Mouse (Mus musculus): ENCODE results near the gene Gm28372. TPM values are rescaled to one million over a fixed set of nuclear protein-coding genes. Genes with fewer than 3 reads are reported as not detected.

The Gm28372 gene
- total RNA-seq, 1 experiment from 2014 or later = not detected

DNA sequence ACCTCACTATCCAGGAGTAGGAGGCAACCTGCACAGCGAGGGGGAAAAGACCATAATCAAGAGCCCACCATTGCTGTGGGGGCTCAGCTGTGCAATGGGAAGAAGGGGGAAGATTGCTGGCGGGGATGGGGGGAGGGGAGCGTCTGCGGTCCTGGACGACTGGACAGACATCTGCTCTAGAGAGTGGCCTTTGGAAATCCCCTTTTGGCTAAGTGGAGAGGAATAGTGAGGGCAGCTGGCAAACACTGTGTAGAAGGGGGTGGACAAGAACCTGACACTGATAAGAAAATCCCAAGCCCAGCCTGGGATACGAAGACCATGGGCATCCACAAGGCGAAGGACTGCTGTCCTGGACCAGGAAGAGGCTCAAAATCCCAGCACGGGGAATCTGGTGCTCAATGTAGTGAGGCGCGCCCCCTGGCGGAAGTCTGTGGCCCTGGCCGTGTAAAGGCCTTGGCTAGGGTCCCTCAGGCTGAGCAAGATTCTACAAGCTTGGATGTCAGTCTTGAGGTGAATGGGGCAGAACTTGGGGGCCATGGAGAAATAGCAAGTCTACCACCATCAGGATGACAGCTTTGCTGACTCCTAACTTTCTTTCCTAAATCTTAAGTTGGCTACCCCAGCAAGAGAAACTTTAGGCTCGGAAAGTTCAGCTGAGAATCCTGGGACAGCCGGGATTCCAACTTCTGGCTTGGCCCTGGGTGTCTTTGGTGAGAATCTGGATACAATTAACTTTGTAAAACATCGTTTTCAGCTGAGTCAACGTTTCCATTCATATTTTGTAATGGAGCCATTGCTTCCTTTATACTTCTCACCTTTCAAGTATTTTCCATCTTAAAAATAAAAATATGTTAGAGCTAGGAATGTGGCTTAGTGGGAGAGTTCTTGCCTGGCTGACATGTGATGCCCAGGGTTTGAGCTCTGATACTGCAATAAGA lies 6.8 kb downstream of the Gm28372 start:
- peak; percentile 93 for DNase-seq

DNA sequence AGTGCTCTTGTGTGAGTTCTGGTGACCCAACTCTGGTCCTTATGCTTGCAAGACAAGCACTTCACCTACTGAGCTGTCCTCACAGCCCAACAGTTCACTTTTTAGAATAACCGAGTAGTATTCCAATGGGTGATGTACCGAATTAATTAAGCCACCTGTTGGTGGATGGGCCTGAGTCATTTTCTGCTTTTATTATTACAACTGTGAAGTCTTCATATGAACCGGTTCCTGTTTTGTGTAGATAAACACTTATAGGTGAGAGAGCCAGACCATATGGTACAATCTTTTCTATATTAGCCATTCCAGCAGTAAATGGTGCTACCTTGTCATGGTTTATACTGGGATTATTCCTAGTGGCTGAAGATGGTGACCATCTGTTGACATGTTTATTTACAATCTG lies 7.7 kb downstream of the Gm28372 start:
- DNase-seq = no peak

DNA sequence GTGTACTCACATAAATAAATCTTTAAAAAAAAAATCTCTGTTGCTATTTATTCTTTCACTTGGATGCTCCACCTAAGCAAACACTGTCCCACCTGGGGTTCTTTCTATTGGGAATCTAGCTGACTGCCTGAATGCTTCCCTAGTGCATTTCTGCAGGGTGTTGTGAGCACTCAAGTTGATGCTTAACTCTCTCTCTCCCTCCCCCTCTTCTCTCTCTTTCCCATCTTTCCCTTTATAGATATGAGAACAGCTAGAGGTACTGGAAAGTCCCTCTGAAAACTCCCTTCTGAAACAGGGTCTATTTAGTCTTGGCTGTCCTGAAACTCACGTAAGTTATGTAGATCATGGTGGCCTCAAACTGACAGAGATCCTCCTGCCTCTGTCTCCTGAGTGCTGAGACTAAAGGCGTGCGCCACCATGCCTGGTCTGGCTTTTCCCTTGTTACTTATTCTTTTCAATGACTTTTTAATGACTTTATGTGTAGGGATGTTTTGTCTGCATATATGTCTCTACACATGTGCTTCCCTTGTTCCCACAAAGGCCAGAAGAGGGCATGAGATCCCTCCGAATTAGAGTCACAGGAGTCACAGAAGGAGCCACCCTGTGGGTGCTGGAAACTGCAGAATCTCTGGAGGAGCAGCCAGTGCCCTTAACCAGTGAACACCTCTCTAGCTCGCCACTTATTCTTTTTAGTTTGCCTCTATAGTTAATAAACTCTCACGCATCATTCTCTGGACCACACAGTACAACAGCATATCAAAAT lies 9.2 kb downstream of the Gm28372 start:
- DNase-seq = no peak

DNA sequence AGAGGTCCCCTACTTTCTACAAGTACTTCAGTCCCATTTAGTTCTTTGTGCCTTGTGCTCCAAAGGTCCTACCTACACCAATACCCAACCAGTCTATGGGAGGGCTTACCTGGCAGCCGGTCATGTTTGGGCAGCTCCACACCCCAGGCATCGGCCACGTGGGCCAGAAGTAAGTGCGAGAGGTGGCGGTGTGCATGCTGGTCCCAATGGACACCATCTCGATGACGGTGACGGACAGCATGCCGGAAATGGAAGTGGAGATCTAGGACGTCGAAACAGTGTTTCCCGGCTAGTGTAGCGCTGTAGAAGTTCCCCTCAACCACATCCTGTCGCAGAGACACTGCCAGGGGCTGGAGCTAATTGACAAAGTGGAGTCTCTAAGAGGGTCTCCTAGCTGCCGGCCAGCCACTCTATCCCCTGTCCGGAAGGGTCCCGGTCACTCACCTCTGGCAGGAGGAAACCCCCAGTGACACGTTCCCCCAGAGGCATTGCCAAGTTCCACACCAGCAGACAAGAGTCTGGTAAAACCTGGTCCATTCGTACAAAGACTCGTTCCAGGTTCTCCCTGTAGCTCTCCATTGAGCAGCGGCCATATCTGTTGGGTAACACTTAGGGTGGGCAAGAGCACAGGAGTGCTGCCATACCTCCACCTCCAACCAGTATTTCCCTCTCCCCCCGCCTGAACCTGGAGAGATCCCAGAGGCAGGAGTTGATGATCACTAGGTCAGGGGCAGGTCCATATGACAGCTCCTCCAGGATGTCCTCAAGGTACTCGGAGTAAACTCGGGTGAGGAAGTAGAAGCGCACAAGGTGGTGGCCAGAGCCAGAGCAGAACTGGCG lies 17.0 kb downstream of the Gm28372 start:
- DNase-seq = no peak

DNA sequence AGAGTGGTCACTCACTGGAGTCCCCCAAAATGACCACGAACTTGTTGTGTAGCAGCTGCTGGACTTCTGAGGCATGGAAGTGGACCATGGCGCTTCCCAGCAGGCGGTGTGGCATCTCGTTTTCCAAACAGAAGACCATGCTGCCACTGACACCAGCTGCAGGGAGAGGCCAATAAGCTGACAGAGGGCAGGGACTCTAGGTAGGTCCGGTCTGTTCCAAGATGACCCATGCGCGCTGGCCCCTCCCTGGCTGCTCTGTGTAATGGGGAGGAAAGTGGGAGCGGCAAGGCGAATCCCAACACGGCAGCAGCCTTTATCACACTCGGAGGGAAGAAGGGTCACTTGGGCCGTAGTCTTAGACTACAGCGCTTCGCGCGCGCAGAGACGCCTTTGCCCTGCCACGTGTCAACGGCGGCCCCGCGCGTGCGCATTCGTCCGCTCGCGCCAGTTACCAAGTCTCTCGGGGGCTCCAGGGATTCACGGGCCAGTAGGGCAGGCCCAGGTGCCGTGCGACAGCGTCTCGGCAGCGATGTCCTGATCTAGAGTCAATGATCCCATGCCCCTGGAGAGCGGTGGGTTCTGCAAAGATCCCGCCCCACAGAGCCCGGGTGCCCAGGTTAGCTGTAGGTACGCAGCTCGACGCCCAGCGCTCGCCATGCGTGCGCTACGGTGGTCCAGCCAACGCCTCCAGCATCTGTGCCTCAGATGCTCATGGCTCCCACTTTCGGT lies 18.5 kb downstream of the Gm28372 start:
- peak; percentile 90 for DNase-seq

DNA sequence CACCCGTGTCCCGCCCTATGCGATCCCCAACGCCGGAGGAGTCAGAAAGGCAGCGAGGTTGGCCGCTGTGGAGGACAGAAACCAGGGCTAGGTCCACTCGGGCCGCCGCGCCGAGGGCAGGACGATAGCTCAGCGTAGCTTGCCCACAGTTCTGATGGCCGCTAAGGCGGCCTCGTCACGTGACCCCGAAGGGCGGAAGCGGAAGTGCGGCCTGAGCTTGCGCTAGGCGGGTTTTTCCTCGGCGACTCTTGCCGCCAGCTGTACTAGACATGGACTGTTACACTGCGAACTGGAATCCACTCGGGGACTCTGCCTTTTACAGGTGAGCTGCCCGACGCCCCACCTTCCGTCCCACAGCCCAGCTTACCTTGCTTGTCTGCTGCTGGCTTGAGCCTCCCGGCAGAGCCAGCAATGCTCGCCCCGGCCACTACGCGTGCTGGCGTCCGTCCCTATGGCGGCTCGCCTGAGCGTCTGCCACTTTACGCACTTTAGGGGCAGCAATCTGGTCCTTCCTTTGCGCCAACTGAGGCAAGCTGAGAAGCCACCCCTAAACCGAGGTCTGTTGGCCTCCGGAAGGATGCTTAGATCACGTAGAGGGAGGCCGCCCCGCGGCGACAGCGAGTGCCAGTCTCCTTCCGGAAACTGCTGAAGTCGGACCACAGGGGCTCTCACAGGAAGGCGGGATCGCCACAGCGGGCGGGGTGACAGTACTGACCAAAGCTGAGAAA lies 19.3 kb downstream of the Gm28372 start, which contains the start of the genes Vps16 and Pced1a:
Gene Vps16 (plus strand): TSS at position 214 of the 728 bp plus-strand sequence.
Gene Pced1a (minus strand): TSS at position 576 of the 728 bp plus-strand sequence.
- peak; percentile 96 for DNase-seq

DNA sequence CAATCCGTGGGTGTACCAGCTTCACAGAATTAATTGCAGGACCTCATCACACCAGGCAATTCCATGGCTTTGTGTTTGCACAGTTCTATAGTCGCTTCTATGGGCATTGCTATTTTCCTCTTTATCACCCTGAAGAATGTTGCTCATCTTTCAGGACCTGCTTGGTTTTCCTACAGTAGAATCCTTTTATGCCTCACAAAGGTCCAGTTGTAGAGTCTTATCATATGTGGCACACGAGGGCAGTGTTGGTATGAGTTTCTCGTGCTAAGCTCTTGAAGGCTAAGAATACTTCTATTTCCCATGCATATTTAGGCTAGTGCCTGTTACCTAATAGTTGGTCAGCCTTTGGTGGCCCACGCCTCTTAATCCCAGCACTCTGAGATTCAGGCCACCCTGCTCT lies 20.1 kb downstream of the Gm28372 start:
- no peak for DNase-seq

DNA sequence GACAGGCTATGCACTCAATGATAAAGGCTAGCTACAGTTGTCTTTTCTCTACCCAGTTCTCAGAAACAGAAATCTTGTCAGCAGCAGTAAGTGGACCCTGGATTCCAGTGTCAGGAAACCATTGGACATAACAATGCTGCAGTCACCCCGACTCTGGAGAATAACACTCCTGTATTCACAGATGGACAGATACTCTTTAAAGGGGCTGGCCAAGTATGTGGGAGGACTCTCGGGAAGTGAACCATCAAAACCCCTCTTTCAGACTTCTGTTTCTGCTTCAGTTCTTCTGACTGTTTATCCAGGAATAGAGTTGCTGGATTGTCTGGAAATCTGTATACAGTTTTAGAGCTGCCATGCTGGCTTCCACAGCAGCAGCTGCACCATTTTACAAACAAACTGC lies 24.8 kb downstream of the Gm28372 start:
- no peak for DNase-seq

DNA sequence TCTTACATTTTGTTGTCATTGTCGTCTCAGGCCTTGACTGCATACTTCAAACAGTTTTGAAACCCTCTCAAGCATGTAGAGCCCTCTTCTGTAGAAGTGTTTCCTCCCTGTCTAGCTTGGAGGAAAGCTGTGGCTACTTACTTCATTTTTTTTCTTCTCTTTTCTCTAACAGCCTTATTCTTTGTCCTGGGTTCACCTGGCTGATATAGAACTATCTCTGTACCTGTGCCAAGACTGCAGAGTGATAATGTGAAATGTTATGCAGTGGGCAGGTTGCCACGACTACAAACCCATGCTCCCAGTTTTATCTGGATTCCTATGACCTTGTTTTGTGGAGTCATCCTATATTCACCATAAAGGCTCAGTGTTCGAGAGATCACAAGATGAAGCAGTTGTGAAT lies 25.4 kb downstream of the Gm28372 start:
- DNase-seq = no peak

DNA sequence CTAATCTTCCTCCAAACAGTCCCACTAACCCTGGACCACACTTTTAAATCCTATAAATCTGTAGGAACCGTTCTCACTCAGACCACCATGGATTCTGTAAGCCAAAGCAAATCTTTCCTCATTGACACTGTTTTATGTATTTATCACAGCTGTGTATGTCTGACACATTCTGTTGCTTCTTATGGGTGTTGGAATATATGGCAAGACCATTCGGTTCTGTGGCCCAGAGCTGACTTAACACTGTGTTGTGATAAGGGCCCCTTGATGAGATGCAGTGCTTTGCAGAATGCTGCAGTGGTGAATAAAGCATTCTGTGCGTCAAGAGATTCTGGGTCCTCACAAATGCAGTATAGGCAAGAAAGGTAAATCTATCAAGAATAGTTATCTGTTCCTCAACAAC lies 27.1 kb downstream of the Gm28372 start:
- DNase-seq = no peak

DNA sequence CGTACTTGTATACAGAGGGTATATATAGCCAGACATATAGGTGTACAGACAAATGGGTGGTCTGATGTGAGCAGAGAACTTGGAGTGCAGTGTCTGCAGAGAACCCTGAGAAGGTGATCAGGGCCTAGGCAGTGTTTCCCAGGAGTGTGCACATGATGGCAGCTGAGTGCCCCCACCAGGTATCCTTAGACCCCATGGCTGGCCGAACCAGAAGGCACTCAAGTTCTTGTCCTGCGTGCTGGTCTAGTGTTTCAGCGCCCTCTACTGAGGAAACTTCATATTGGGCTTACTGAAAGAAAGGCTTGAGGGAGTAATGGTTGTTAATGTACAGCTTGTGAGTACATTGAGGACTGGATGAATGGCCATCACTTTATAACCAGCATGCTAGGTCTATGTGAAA lies 28.1 kb downstream of the Gm28372 start:
- DNase-seq = peak; percentile 37

DNA sequence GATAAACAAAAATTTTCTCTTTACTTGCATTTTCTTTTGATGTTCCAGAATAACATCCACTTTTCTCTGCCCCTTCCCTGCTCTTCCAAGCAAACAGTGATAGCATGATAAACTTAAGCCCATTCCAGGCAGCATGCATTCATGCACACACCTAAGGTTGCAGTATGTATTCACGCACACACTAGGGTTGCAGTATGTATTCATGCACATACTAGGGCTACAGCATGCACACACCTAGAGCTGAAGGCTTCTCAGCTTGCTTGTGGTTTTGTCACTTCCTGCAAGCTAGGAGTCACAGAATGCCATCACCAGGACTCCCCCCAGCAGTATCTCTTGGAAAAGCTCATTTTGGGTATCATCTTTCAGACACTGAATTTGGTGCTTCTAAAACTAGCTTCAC lies 31.7 kb downstream of the Gm28372 start:
- no peak for DNase-seq

DNA sequence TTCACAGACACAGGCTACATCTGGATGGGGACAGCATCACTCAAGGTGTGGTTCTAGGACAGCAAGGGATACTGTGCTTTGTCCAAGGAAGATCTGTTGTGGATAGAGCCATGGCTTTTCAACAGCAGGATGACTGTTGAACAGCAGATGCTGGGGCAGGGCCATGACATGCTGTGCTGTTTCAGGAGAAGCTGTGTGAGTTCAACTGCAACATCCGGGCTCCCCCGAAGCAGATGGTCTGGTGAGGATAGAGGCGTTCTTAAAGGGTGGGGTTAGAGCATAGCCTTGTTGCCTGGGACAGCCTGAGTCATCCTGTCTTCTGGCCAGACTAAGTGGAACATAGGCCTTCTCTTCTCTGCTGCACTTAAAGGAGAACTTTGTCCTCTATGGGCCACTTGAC lies 33.8 kb downstream of the Gm28372 start:
- DNase-seq = no peak

DNA sequence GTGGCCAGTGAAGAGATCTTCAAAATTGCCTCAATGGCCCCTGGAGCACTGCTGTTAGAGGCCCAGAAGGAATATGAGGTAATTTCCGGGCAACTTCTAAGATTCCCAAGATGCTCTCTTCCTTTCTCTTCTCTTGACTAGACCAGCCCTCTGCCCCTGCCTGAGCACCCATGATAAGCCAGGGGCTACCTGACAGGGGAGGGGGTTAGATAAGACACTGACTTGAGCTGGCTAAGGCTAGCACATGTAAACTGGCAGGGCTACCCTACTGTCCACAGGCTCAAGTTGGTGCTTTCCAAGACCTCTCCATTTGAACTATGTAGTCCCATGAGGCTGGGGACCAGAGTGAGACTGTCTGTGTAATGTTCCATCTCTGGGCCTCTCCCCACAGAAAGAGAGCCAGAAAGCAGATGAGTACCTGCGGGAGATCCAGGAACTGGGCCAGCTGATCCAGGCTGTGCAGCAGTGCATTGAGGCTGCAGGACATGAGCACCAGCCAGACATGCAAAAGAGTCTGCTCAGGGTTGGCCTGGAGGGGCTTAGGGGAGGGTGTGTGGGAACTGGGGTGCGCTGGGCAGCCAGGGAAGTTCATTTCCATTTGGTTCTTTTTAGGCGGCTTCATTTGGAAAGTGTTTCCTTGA lies 34.9 kb downstream of the Gm28372 start:
- no peak for DNase-seq

DNA sequence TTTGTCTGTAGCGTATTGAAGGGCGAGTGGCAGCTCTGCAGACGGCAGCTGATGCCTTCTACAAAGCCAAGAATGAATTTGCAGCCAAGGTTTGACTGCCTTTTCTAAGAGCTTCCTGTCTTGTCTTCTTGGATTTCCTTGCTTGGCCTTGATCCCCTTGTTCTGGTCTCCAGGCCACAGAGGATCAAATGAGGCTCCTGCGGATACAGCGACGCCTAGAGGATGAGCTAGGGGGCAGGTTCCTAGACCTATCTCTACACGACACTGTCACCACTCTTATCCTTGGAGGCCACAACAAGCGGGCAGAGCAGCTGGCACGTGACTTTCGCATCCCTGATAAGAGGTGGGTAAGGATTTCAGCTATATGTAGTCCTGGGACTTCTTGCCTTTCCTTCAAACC lies 37.1 kb downstream of the Gm28372 start:
- DNase-seq = no peak

DNA sequence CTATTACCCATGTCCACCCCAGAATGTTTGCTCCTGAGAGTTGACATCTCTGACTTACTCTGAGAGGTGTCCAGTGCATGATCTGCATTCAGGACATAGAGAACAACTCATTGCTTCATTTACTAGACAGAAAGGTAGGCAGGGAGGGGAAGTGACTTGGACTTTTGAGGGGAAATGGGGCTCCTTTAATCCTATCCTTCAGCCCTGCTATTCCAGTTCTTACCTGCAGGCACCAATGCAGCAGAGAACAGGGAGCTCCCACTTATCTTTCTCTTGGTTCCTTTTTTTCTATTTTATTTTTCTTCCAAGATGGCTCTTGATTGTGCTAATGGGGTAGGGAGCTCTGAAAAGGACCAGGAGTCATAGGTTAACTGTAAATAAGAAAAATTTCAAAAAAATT lies 43.4 kb downstream of the Gm28372 start:
- no peak for DNase-seq

DNA sequence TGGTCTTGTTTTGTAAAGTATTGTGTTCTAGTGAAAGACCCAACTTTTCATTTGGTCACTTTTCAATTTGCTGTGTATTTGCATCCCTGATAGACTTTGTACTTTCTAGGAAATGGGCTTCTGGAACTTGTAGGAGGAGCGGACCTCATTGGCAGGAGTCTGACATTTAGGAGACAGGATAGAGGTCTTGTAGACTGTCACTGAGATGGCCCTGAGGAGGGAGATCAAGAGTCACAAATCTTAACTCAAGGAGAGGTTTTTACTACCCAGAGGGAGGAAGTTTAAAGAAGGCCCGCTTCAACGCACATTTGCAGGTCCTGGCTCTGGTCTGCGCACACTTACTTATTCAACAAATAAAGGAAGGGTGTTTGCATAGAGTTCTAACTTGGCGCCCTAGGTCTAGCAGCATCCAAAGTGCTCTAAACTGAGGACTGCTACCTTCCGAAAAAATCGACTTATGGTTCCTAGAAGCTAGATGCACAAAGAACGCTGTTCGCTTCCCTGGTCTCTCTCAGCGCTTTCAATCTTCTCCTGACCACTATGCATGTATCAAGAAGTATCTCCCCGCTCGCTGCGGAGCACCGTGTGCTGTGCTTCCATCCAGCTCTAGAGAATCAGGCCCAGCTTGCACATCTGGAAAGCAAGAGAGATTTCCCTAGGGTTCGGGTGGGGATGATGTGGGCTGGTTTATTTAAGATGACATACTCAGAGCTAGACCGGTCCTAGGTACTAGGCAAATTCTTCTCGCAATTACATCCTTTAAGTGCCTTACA lies 44.2 kb downstream of the Gm28372 start:
- DNase-seq = no peak

DNA sequence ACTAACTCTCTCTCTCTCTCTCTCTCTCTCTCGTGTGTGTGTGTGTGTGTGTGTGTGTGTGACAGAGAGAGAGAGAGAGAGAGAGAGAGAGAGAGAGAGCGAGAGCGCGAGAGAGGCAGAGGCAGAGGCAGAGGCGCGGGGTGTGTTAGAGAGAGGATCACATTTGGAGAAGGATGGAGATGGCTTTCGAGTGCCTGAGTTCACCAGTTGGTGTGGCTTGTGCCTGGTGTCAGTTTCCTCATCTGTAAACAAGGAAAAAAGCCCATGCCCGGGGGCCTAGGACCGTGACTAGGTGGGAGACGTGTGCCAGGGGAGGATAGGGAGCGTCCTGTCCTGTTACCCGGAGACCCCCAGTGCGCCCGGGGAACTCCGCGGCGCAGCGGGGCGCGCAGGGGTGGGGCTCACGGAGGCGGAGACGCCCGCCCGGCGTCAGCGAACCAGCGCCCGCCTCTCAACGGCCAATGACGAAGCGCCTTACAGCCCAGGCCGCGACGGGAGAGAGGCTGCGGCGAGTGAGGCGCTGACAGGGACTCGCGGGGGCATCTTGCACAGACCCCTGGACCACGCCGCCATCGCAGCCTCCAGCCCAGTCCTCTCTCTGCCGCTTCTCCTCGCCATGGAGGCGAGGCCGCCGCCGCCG lies 44.9 kb downstream of the Gm28372 start, which contains the start of gene Ptpra:
Gene Ptpra (plus strand): TSS at position 485 of the 640 bp plus-strand sequence.
- peak; percentile 96 for DNase-seq

DNA sequence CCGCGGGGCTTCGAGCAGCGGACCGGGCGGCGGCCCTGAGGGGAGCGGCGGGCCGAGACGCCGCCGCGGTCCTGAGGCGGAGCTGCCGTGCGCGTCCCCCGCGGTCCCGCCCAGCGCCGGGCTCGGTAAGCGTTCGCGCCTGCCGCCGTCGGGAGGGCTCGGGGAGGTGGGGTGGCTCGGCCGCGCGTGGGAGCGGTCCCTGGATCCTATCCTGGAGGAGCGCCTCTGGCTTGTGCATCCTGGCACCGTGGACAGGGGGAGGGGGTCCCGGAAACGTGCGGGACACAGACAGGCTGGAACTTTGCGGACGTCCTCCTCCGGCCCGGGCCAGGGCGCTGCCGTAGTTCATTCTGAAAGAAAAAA lies 45.4 kb downstream of the Gm28372 start:
- DNase-seq = peak; percentile 86

Data from adrenal gland, postnatal 14 days (tissue).